Mouse (Mus musculus): Measurements from ENCODE around the gene Spata13. TPM values are rescaled to one million over a fixed set of nuclear protein-coding genes. Genes with fewer than 3 reads are reported as not detected.

The Spata13 gene
- total and polyA plus RNA-seq, 2 experiments from 2014 or later = 13.9 to 50.9 TPM

DNA sequence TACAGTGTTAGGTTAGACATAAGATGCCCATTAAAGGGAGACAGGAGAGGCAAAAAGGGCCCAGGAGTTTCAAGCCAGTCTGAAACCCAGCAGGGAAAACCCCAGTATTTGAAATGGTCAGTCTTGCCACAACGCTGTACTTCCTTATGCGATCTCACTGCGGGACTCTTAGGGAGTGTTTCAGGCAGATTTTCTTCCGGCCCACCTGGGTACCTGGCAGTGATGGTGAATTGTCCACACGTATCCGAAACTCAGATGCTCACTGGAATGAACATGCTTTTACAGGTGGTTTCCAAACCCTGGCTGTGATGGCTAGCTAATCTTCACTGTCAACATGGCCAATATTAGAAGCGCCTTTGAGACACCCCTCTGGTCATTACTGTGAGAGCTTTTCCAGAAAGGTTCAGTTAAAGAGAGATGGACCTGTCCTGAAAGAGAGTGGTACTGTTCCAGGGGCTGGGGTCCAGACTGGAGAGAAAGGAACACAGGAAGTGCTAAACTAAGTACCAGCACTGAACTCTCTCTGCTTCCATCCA lies 148.4 kb downstream of the Spata13 start:
- Histone ChIP-seq H3K27me3 (ENCODE audit: control insufficient read depth, insufficient read depth, low read length) (no peaks in the 10 kb centered on the region), H3K36me3 (replicated peaks; ENCODE audit: control insufficient read depth, insufficient read depth, low read length) (no peaks in the 10 kb centered on the region), H3K9ac (replicated peaks; ENCODE audit: low read depth, low read length) (no peak overlapping the region), H3K9me3 (replicated peaks; ENCODE audit: control insufficient read depth, low read length) (no peaks in the 10 kb centered on the region), H3K4me1 (ENCODE audit: control insufficient read depth, insufficient read depth) (peaks cover 6% of the 10 kb centered on the region; the same call in 1 of the 2 replicates), H3K27ac (ENCODE audit: low read depth) (no peak overlapping the region), H3K4me2 (ENCODE audit: low read depth, low read length) (no peak overlapping the region), H3K4me3 (ENCODE audit: low read depth, low read length) (no peak overlapping the region)
- no peak for TF ChIP-seq EP300 (IDR thresholded peaks at IDR 0.05; ENCODE audit: low read depth)
- no peak for TF ChIP-seq CTCF (IDR thresholded peaks at IDR 0.05; ENCODE audit: low read depth)
- ATAC-seq (ENCODE audit: insufficient read depth, low read depth) = no peak
- 38% methylated on average over 7 of the region's 7 CpGs for WGBS
- DNase-seq (ENCODE audit: low spot score) = no peak

DNA sequence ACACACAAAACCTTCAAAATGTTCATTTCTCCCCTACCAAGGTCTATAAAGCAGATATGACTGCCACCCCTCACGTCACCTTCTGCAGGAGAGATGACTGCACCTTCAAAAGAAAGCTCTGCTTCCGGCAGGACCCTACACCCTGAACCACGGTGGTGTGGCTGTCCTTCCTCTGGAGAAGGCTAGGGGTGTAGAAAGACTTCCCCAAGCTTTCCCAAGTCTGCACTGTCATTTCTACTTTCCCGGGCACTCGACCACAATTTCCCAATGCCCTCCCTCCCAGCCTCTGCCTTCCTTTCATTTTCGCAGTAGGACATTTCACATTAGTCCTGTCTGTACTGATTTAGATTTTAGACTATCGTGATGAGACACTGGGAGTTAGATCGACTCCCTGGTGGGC lies 149.4 kb downstream of the Spata13 start:
- Histone ChIP-seq H3K9ac (replicated peaks; ENCODE audit: low read depth, low read length) (no peak overlapping the region), H3K4me2 (ENCODE audit: low read depth, low read length) (no peak overlapping the region; the same call in 1 of the 2 replicates), H3K9me3 (replicated peaks; ENCODE audit: control insufficient read depth, low read length) (no peaks in the 10 kb centered on the region), H3K27ac (ENCODE audit: low read depth) (no peak overlapping the region), H3K4me3 (ENCODE audit: low read depth, low read length) (no peak overlapping the region), H3K4me1 (ENCODE audit: control insufficient read depth, insufficient read depth) (peaks cover 6% of the 10 kb centered on the region; the same call in 1 of the 2 replicates), H3K36me3 (replicated peaks; ENCODE audit: control insufficient read depth, insufficient read depth, low read length) (0 out of 2 replicates have a peak, but pooled peaks cover 7% of the 10 kb centered on the region), H3K27me3 (ENCODE audit: control insufficient read depth, insufficient read depth, low read length) (no peaks in the 10 kb centered on the region)
- no peak for DNase-seq (ENCODE audit: low spot score)
- no peak for TF ChIP-seq EP300 (IDR thresholded peaks at IDR 0.05; ENCODE audit: low read depth)
- no peak for ATAC-seq (ENCODE audit: insufficient read depth, low read depth)
- WGBS = 31% methylated on average over 8 of the region's 8 CpGs

GRCm38 (mm10) chr14:60784427-60785315 lies 150.9 kb downstream of the Spata13 start, which contains the start of gene Mipep:
Gene Mipep, plus strand, starts transcription at chr14:60784573.
- Histone ChIP-seq H3K36me3 (replicated peaks; ENCODE audit: control insufficient read depth, insufficient read depth, low read length) (0 out of 2 replicates have a peak, but pooled peaks cover 16% of the 10 kb centered on the region), H3K9ac (replicated peaks; ENCODE audit: low read depth, low read length) (peak within 1 kb of the TSS; percentile 78), H3K27ac (ENCODE audit: low read depth) (peak within 1 kb of the TSS; percentile 57), H3K4me2 (ENCODE audit: low read depth, low read length) (peak within 1 kb of the TSS; percentile 66), H3K4me3 (ENCODE audit: low read depth, low read length) (peak within 1 kb of the TSS; percentile 88), H3K4me1 (ENCODE audit: control insufficient read depth, insufficient read depth) (peaks cover 6% of the 10 kb centered on the region; the same call in 1 of the 2 replicates), H3K27me3 (ENCODE audit: control insufficient read depth, insufficient read depth, low read length) (no peaks in the 10 kb centered on the region), H3K9me3 (replicated peaks; ENCODE audit: control insufficient read depth, low read length) (no peaks in the 10 kb centered on the region)
- peak; percentile 87 for DNase-seq (ENCODE audit: low spot score)
- TF ChIP-seq EP300 (IDR thresholded peaks at IDR 0.05; ENCODE audit: low read depth) = no peak
- TF ChIP-seq CTCF (IDR thresholded peaks at IDR 0.05; ENCODE audit: low read depth) = peak; percentile 95
- under 1% methylated on average over 61 of the region's 61 CpGs for WGBS
- peak; percentile 91 for ATAC-seq (ENCODE audit: insufficient read depth, low read depth)

DNA sequence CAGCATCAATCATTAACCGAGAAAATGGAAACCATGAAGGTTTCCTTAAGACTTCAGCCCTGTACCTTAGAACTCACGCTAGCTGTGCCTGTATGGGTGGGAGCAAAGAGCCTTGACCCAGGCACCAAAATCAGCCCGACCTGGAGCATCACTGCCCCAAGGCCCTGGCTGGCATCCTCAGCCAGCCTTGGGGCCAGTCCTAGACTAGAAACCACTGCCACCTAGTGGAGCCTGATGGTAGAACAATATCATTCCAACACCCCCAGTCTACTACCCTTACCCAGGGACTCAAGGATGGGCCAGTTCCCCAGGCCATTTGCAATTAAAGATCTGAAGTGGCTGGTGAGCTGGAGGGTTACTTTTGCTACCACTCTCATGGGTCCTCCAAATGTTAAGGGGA lies 156.3 kb downstream of the Spata13 start:
- 38% methylated on average over 3 of the region's 3 CpGs for WGBS
- H3K4me1 ChIP-seq (ENCODE audit: control insufficient read depth, insufficient read depth) = peaks cover 3% of the 10 kb centered on the region; the same call in 1 of the 2 replicates
- no peaks in the 10 kb centered on the region for H3K9me3 ChIP-seq (replicated peaks; ENCODE audit: control insufficient read depth, low read length)
- H3K27me3 ChIP-seq (ENCODE audit: control insufficient read depth, insufficient read depth, low read length) = no peaks in the 10 kb centered on the region
- TF ChIP-seq CTCF (IDR thresholded peaks at IDR 0.05; ENCODE audit: low read depth) = peak; percentile 70
- TF ChIP-seq EP300 (IDR thresholded peaks at IDR 0.05; ENCODE audit: low read depth) = no peak
- H3K4me2 ChIP-seq (ENCODE audit: low read depth, low read length) = no peak overlapping the region
- H3K9ac ChIP-seq (replicated peaks; ENCODE audit: low read depth, low read length) = no peak overlapping the region
- DNase-seq (ENCODE audit: low spot score) = peak; percentile 18
- ATAC-seq (ENCODE audit: insufficient read depth, low read depth) = peak; percentile 64
- peaks cover 37% of the 10 kb centered on the region for H3K36me3 ChIP-seq (replicated peaks; ENCODE audit: control insufficient read depth, insufficient read depth, low read length)
- no peak overlapping the region for H3K4me3 ChIP-seq (ENCODE audit: low read depth, low read length)
- H3K27ac ChIP-seq (ENCODE audit: low read depth) = no peak overlapping the region

DNA sequence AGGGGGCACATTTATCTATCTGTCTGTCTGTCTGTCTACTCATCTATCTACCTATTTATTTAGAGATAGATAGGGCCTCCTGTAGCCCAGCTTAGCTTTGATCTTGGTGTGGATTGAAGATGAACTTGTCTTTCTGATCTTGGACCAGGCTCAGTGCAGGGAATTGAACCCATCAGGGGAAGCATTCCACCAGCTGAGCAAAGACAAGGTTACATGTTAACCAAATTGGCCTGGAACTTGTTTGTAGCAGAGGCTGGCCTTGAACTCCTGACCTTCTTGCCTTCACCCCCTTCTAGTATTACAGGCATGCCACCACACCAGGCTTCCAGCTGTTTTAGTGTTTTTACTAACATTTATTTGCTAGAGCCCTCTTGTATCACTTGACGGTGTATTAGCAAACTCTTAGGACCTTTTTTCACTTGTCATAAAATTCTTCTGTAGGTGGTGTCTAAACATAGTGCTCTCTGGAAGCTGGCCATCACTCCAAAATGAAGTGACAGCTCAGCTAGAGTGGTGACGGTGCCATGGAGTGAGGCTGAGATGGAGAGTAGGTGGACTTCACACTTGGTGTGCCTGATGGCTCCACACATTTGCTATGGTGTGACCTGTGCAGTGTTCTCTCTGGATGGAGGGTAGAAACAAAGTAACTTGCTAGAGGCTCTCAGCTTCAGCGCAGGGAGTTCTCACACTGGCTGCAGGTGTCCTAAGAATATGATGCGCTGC lies 163.0 kb downstream of the Spata13 start:
- ATAC-seq (ENCODE audit: insufficient read depth, low read depth) (no peak), DNase-seq (ENCODE audit: low spot score) (no peak)
- H3K9me3 ChIP-seq (replicated peaks; ENCODE audit: control insufficient read depth, low read length) = no peaks in the 10 kb centered on the region
- 64% methylated on average over 4 of the region's 4 CpGs for WGBS
- no peak overlapping the region for H3K9ac ChIP-seq (replicated peaks; ENCODE audit: low read depth, low read length)
- no peaks in the 10 kb centered on the region for H3K4me1 ChIP-seq (ENCODE audit: control insufficient read depth, insufficient read depth)
- H3K4me3 ChIP-seq (ENCODE audit: low read depth, low read length) = no peak overlapping the region
- H3K27me3 ChIP-seq (ENCODE audit: control insufficient read depth, insufficient read depth, low read length) = no peaks in the 10 kb centered on the region
- TF ChIP-seq CTCF (IDR thresholded peaks at IDR 0.05; ENCODE audit: low read depth) (no peak), EP300 (IDR thresholded peaks at IDR 0.05; ENCODE audit: low read depth) (no peak)
- H3K27ac ChIP-seq (ENCODE audit: low read depth) = no peak overlapping the region
- H3K36me3 ChIP-seq (replicated peaks; ENCODE audit: control insufficient read depth, insufficient read depth, low read length) = peaks cover 38% of the 10 kb centered on the region
- no peak overlapping the region for H3K4me2 ChIP-seq (ENCODE audit: low read depth, low read length)

Data from heart, postnatal 0 days (tissue).